Mouse (Mus musculus): Measurements from ENCODE around the gene Imp3. TPM values are rescaled to one million over a fixed set of nuclear protein-coding genes. Genes with fewer than 3 reads are reported as not detected.
"Not testable (repeated sequence)": the region's sequence is repeated elsewhere in the genome, so short reads cannot be mapped to it uniquely, and the experiment has no call there.

The Imp3 gene
- polyA plus RNA-seq, 1 experiment from 2014 or later = 87.7 TPM

GRCm38 (mm10) chr9:56936861-56937222 lies 433 bp upstream of the Imp3 start:
- Histone ChIP-seq H3K4me2 (replicated peaks; ENCODE audit: low read depth, low read length) (peak overlapping the region; percentile 47), H3K27ac (ENCODE audit: low read length) (peak overlapping the region; percentile 90; the same call in 1 of the 2 replicates), H3K9me3 (ENCODE audit: low read length) (no peaks in the 10 kb centered on the region), H3K4me3 (ENCODE audit: low read depth, low read length) (peak overlapping the region; percentile 66), H3K36me3 (ENCODE audit: insufficient read depth, low read length) (no peaks in the 10 kb centered on the region), H3K27me3 (replicated peaks; ENCODE audit: insufficient read depth, low read length) (no peaks in the 10 kb centered on the region), H3K4me1 (ENCODE audit: insufficient read depth, low read depth, low read length) (0 out of 2 replicates have a peak, but pooled peaks cover 4% of the 10 kb centered on the region), H3K9ac (replicated peaks; ENCODE audit: low read depth) (no peak overlapping the region)
- TF ChIP-seq CTCF (IDR thresholded peaks at IDR 0.05) (no peak), EP300 (IDR thresholded peaks at IDR 0.05) (no peak)
- no peak for DNase-seq (ENCODE audit: low spot score)
- ATAC-seq = no peak
- WGBS = 16% methylated on average over 6 of the region's 6 CpGs

- TF ChIP-seq CTCF (IDR thresholded peaks at IDR 0.05) = no peak
- peak; percentile 77 for TF ChIP-seq EP300 (IDR thresholded peaks at IDR 0.05)
- DNase-seq (ENCODE audit: low spot score) (peak; percentile 84), ATAC-seq (peak; percentile 30)
- peak overlapping the region; percentile 24 for H3K9ac ChIP-seq (replicated peaks; ENCODE audit: low read depth)
- no peaks in the 10 kb centered on the region for H3K9me3 ChIP-seq (ENCODE audit: low read length)
- H3K27ac ChIP-seq (ENCODE audit: low read length) = peak overlapping the region; percentile 90
- H3K4me3 ChIP-seq (ENCODE audit: low read depth, low read length) = peak overlapping the region; percentile 66
- H3K4me2 ChIP-seq (replicated peaks; ENCODE audit: low read depth, low read length) = peak overlapping the region; percentile 86
- H3K36me3 ChIP-seq (ENCODE audit: insufficient read depth, low read length) = no peaks in the 10 kb centered on the region
- H3K27me3 ChIP-seq (replicated peaks; ENCODE audit: insufficient read depth, low read length) = no peaks in the 10 kb centered on the region
- 0% methylated on average over 7 of the region's 7 CpGs for WGBS
- H3K4me1 ChIP-seq (ENCODE audit: insufficient read depth, low read depth, low read length) = 0 out of 2 replicates have a peak, but pooled peaks cover 4% of the 10 kb centered on the region
Observed at GRCm38 (mm10) chr9:56938374-56938773, 1.1 kb downstream of the Imp3 start.

GRCm38 (mm10) chr9:56947481-56947880 lies 10.2 kb downstream of the Imp3 start:
- not testable (repeated sequence) for ATAC-seq; H3K4me3 ChIP-seq (ENCODE audit: low read depth, low read length); H3K4me2 ChIP-seq (replicated peaks; ENCODE audit: low read depth, low read length); H3K9me3 ChIP-seq (ENCODE audit: low read length); H3K27me3 ChIP-seq (replicated peaks; ENCODE audit: insufficient read depth, low read length); H3K4me1 ChIP-seq (ENCODE audit: insufficient read depth, low read depth, low read length); H3K36me3 ChIP-seq (ENCODE audit: insufficient read depth, low read length); H3K9ac ChIP-seq (replicated peaks; ENCODE audit: low read depth); H3K27ac ChIP-seq (ENCODE audit: low read length)
- DNase-seq (ENCODE audit: low spot score) = peak; percentile 86
- WGBS = 19% methylated on average over 3 of the region's 3 CpGs
- peak; percentile 81 for TF ChIP-seq CTCF (IDR thresholded peaks at IDR 0.05)

GRCm38 (mm10) chr9:56948699-56949098 lies 11.4 kb downstream of the Imp3 start:
- H3K4me3 ChIP-seq (ENCODE audit: low read depth, low read length); H3K9ac ChIP-seq (replicated peaks; ENCODE audit: low read depth); H3K4me1 ChIP-seq (ENCODE audit: insufficient read depth, low read depth, low read length); H3K27me3 ChIP-seq (replicated peaks; ENCODE audit: insufficient read depth, low read length); H3K36me3 ChIP-seq (ENCODE audit: insufficient read depth, low read length); H3K9me3 ChIP-seq (ENCODE audit: low read length); ATAC-seq; H3K4me2 ChIP-seq (replicated peaks; ENCODE audit: low read depth, low read length); DNase-seq (ENCODE audit: low spot score); H3K27ac ChIP-seq (ENCODE audit: low read length): not testable (repeated sequence)
- WGBS = 70% methylated on average over 5 of the region's 5 CpGs

GRCm38 (mm10) chr9:56949767-56950166 lies 12.5 kb downstream of the Imp3 start:
- Histone ChIP-seq H3K36me3 (ENCODE audit: insufficient read depth, low read length) (no peaks in the 10 kb centered on the region), H3K27ac (ENCODE audit: low read length) (no peak overlapping the region), H3K9ac (replicated peaks; ENCODE audit: low read depth) (no peak overlapping the region), H3K4me2 (replicated peaks; ENCODE audit: low read depth, low read length) (peak overlapping the region; percentile 49), H3K4me1 (ENCODE audit: insufficient read depth, low read depth, low read length) (peaks cover 3% of the 10 kb centered on the region), H3K4me3 (ENCODE audit: low read depth, low read length) (no peak overlapping the region; the same call in 1 of the 2 replicates), H3K9me3 (ENCODE audit: low read length) (no peaks in the 10 kb centered on the region), H3K27me3 (replicated peaks; ENCODE audit: insufficient read depth, low read length) (no peaks in the 10 kb centered on the region)
- TF ChIP-seq EP300 (IDR thresholded peaks at IDR 0.05) (no peak), CTCF (IDR thresholded peaks at IDR 0.05) (no peak)
- WGBS = 15% methylated on average over 13 of the region's 13 CpGs
- ATAC-seq (no peak), DNase-seq (ENCODE audit: low spot score) (no peak)

- ATAC-seq (peak; percentile 100), DNase-seq (ENCODE audit: low spot score) (peak; percentile 99)
- H3K36me3 ChIP-seq (ENCODE audit: insufficient read depth, low read length) = no peaks in the 10 kb centered on the region
- TF ChIP-seq CTCF (IDR thresholded peaks at IDR 0.05) = 0 out of 2 replicates have a peak, but pooled peaks have one; percentile 15
- no peak for TF ChIP-seq EP300 (IDR thresholded peaks at IDR 0.05)
- peak within 1 kb of the TSS; percentile 63 for H3K4me2 ChIP-seq (replicated peaks; ENCODE audit: low read depth, low read length)
- H3K27me3 ChIP-seq (replicated peaks; ENCODE audit: insufficient read depth, low read length) = no peaks in the 10 kb centered on the region
- peaks cover 3% of the 10 kb centered on the region for H3K4me1 ChIP-seq (ENCODE audit: insufficient read depth, low read depth, low read length)
- peak within 1 kb of the TSS; percentile 78 for H3K9ac ChIP-seq (replicated peaks; ENCODE audit: low read depth)
- peak within 1 kb of the TSS; percentile 57 for H3K4me3 ChIP-seq (ENCODE audit: low read depth, low read length)
- H3K27ac ChIP-seq (ENCODE audit: low read length) = peak within 1 kb of the TSS; percentile 90
- no peaks in the 10 kb centered on the region for H3K9me3 ChIP-seq (ENCODE audit: low read length)
- WGBS = under 1% methylated on average over 50 of the region's 50 CpGs
Observed at GRCm38 (mm10) chr9:56950414-56951400, 13.4 kb downstream of the Imp3 start, which contains the start of gene Snupn. Gene Snupn (plus strand): TSS chr9:56950878.

Measured in lung, postnatal 0 days (tissue).